Mouse (Mus musculus): ENCODE results near the gene Gm21974. TPM values are rescaled to one million over a fixed set of nuclear protein-coding genes. Genes with fewer than 3 reads are reported as not detected.

Gene Gm21974
- total and polyA plus RNA-seq, 2 experiments from 2014 or later = not detected

- Histone ChIP-seq H3K36me3 (ENCODE audit: insufficient read depth, low read length) (peaks cover 47% of the 10 kb centered on the region), H3K4me1 (ENCODE audit: insufficient read depth, low read length) (no peaks in the 10 kb centered on the region), H3K4me3 (ENCODE audit: low read length) (no peak overlapping the region), H3K9me3 (ENCODE audit: low read length) (no peaks in the 10 kb centered on the region), H3K27me3 (ENCODE audit: insufficient read depth, low read length) (no peaks in the 10 kb centered on the region), H3K4me2 (ENCODE audit: low read depth, low read length) (no peak overlapping the region), H3K9ac (replicated peaks; ENCODE audit: low read length) (no peak overlapping the region), H3K27ac (no peak overlapping the region)
- ATAC-seq = no peak
- TF ChIP-seq CTCF (IDR thresholded peaks at IDR 0.05; ENCODE audit: low read depth) = no peak
- no peak for DNase-seq (ENCODE audit: low spot score)
- WGBS = 94% methylated on average over 6 of the region's 6 CpGs
Measured at GRCm38 (mm10) chr7:127886551-127886950, 8.7 kb downstream of the Gm21974 start.

GRCm38 (mm10) chr7:127885951-127886350, 9.3 kb downstream of the Gm21974 start:
- no peak overlapping the region for H3K4me2 ChIP-seq (ENCODE audit: low read depth, low read length)
- TF ChIP-seq CTCF (IDR thresholded peaks at IDR 0.05; ENCODE audit: low read depth) = no peak
- no peak for ATAC-seq
- no peak overlapping the region for H3K27ac ChIP-seq
- H3K4me3 ChIP-seq (ENCODE audit: low read length) = no peak overlapping the region
- no peak overlapping the region for H3K9ac ChIP-seq (replicated peaks; ENCODE audit: low read length)
- no peaks in the 10 kb centered on the region for H3K4me1 ChIP-seq (ENCODE audit: insufficient read depth, low read length)
- H3K27me3 ChIP-seq (ENCODE audit: insufficient read depth, low read length) = no peaks in the 10 kb centered on the region
- DNase-seq (ENCODE audit: low spot score) = no peak
- 65% methylated on average over 6 of the region's 6 CpGs for WGBS
- peaks cover 53% of the 10 kb centered on the region for H3K36me3 ChIP-seq (ENCODE audit: insufficient read depth, low read length)
- H3K9me3 ChIP-seq (ENCODE audit: low read length) = no peaks in the 10 kb centered on the region

DNA sequence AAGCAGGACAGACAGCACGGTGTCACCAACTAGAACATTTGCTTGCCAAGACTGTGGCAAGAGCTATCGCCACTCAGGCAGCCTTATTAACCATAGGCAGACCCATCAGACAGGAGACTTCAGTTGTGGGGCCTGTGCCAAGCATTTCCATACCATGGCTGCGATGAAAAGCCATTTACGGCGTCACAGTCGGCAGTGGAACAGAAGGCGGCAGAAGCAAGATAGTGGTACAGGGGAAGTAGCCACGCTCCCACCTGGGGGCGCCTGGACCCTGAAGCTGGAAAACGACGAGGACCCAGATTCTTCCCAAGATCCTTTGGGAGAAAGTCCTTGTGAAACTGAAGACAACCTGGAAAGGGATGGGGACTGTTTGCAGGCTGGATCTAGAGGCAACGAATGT, 14.8 kb downstream of the Gm21974 start:
- 90% methylated on average over 12 of the region's 12 CpGs for WGBS

DNA sequence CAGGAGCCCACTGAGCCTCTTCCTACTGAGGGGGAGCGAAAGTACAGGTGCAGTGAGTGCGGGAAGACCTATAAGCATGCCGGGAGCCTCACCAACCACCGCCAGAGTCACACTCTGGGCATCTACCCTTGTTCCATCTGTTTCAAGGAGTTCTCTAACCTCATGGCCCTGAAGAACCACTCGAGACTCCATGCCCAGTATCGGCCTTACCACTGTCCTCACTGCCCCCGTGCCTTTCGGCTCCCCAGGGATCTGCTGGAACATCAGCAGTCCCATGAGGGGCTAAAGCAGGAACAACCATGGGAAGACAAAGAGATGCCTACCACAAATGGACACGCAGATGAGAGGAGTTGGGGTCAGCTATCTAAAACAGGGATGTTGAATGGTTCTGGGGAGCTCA, 16.0 kb downstream of the Gm21974 start:
- no peak overlapping the region for H3K9ac ChIP-seq (replicated peaks; ENCODE audit: low read length)
- no peak overlapping the region for H3K4me3 ChIP-seq (ENCODE audit: low read length)
- ATAC-seq (no peak), DNase-seq (ENCODE audit: low spot score) (no peak)
- peaks cover 7% of the 10 kb centered on the region; the same call in 1 of the 2 replicates for H3K4me1 ChIP-seq (ENCODE audit: insufficient read depth, low read length)
- H3K27ac ChIP-seq = no peak overlapping the region
- 98% methylated on average over 9 of the region's 9 CpGs for WGBS
- H3K36me3 ChIP-seq (ENCODE audit: insufficient read depth, low read length) = peaks cover 53% of the 10 kb centered on the region
- TF ChIP-seq CTCF (IDR thresholded peaks at IDR 0.05; ENCODE audit: low read depth) = no peak
- no peaks in the 10 kb centered on the region for H3K9me3 ChIP-seq (ENCODE audit: low read length)
- no peaks in the 10 kb centered on the region for H3K27me3 ChIP-seq (ENCODE audit: insufficient read depth, low read length)
- no peak overlapping the region for H3K4me2 ChIP-seq (ENCODE audit: low read depth, low read length)

More for the DNA sequence above, 14.8 kb downstream of the Gm21974 start:
- no peak overlapping the region for H3K9ac ChIP-seq (replicated peaks; ENCODE audit: low read length)
- TF ChIP-seq CTCF (IDR thresholded peaks at IDR 0.05; ENCODE audit: low read depth) = no peak
- H3K36me3 ChIP-seq (ENCODE audit: insufficient read depth, low read length) = peaks cover 60% of the 10 kb centered on the region
- ATAC-seq (no peak), DNase-seq (ENCODE audit: low spot score) (no peak)
- H3K9me3 ChIP-seq (ENCODE audit: low read length) = no peaks in the 10 kb centered on the region
- H3K27ac ChIP-seq = no peak overlapping the region
- 0 out of 2 replicates have a peak, but pooled peaks cover 3% of the 10 kb centered on the region for H3K4me1 ChIP-seq (ENCODE audit: insufficient read depth, low read length)
- no peak overlapping the region for H3K4me3 ChIP-seq (ENCODE audit: low read length)
- no peak overlapping the region for H3K4me2 ChIP-seq (ENCODE audit: low read depth, low read length)
- H3K27me3 ChIP-seq (ENCODE audit: insufficient read depth, low read length) = no peaks in the 10 kb centered on the region

DNA sequence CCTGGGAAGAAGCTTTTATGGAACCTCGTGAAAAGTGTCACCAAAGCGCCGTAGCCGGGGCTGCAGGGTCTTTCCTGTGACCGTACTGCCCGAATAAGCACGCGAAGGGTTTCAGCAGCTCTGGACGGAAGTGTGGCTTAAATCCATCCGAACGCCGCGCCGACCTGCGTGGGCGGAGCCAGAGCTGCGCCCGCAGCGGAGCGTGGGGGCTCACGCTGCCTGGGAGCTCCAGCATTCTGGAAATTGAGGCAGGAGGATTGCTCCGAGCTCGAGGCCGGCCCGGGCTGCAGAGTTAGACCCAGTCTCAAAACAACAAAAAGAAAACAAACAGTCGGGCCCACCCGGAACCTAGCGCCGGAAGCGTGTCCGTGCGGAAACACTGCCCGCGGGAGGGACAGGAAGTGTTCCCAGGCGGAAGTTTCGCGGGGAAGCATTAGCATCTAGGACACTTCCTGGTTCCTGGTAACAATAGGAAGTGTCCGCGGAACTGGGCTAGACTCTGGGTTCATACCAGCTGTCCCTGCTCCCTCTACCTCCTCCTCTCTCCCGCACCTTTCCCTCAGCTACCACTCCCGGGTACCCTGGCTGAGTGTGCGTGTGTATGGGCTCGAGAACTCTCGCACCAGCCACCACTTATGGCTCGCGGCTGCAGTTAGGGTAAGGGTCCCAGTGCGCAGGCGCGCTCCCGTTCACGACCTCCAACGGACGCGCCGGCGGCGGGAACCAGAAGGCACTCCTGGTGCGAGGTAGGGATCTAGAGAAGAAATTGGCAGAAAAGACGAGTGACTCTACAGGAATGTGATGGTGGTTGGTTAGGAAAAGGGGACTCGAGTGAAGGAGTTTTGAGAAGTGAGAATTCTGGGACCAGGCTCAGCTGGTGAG, 18.5 kb downstream of the Gm21974 start, which contains the start of gene Zfp668:
Zfp668 (minus strand) TSS at position 362 of the 882 bp plus-strand sequence.
- ATAC-seq (peak; percentile 67), DNase-seq (ENCODE audit: low spot score) (peak; percentile 97)
- Histone ChIP-seq H3K4me3 (ENCODE audit: low read length) (peak within 1 kb of the TSS; percentile 92), H3K4me1 (ENCODE audit: insufficient read depth, low read length) (peaks cover 15% of the 10 kb centered on the region), H3K27ac (peak within 1 kb of the TSS; percentile 99), H3K9ac (replicated peaks; ENCODE audit: low read length) (peak within 1 kb of the TSS; percentile 92), H3K27me3 (ENCODE audit: insufficient read depth, low read length) (no peaks in the 10 kb centered on the region), H3K9me3 (ENCODE audit: low read length) (no peaks in the 10 kb centered on the region), H3K36me3 (ENCODE audit: insufficient read depth, low read length) (peaks cover 33% of the 10 kb centered on the region), H3K4me2 (ENCODE audit: low read depth, low read length) (peak within 1 kb of the TSS; percentile 75)
- WGBS = under 1% methylated on average over 60 of the region's 60 CpGs
- no peak for TF ChIP-seq CTCF (IDR thresholded peaks at IDR 0.05; ENCODE audit: low read depth)

DNA sequence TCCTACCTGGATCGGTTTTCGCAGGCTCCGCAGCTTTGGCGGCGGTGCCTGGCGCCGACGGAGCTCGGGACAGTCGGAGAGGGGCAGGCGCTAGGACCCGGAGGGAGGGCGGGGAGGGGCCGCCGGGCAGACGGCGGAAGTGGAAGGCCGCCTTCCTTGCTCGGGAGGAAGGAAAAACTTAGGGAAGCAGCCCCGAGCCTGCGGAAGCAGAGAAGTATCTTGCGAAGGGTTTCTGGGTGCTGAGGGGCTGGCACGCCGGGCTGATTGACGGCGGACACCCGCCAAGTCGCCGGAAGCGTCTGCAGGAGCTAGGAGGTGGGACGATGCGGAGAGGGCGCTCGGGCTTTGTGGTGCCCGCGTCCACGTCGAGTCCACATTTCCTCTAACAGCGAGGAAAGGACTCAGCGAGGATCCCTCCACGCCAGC, 19.2 kb downstream of the Gm21974 start, which contains the start of gene Zfp646:
Zfp646 (plus strand) TSS at position 181 of the 426 bp plus-strand sequence.
- under 1% methylated on average over 41 of the region's 41 CpGs for WGBS
- Histone ChIP-seq H3K36me3 (ENCODE audit: insufficient read depth, low read length) (peaks cover 27% of the 10 kb centered on the region), H3K4me1 (ENCODE audit: insufficient read depth, low read length) (peaks cover 15% of the 10 kb centered on the region)

More for the DNA sequence above, 19.2 kb downstream of the Gm21974 start, which contains the start of gene Zfp646:
- peak; percentile 92 for DNase-seq (ENCODE audit: low spot score)
- Histone ChIP-seq H3K9me3 (ENCODE audit: low read length) (no peaks in the 10 kb centered on the region), H3K27me3 (ENCODE audit: insufficient read depth, low read length) (no peaks in the 10 kb centered on the region), H3K9ac (replicated peaks; ENCODE audit: low read length) (peak within 1 kb of the TSS; percentile 92), H3K4me3 (ENCODE audit: low read length) (peak within 1 kb of the TSS; percentile 92), H3K27ac (peak within 1 kb of the TSS; percentile 99), H3K4me2 (ENCODE audit: low read depth, low read length) (peak within 1 kb of the TSS; percentile 75)
- TF ChIP-seq CTCF (IDR thresholded peaks at IDR 0.05; ENCODE audit: low read depth) = no peak
- peak; percentile 90 for ATAC-seq
